Mouse (Mus musculus): ENCODE measurements around the gene Rpl11. TPM values are rescaled to one million over a fixed set of nuclear protein-coding genes. Genes with fewer than 3 reads are reported as not detected.

Gene Rpl11
- polyA plus RNA-seq, 1 experiment from 2014 or later = 240 TPM

- Histone ChIP-seq H3K4me3 (replicated peaks) (no peak overlapping the region), H3K9me3 (replicated peaks) (no peaks in the 10 kb centered on the region), H3K36me3 (replicated peaks) (no peaks in the 10 kb centered on the region), H3K27me3 (peaks cover 17% of the 10 kb centered on the region), H3K27ac (replicated peaks) (no peak overlapping the region), H3K4me2 (no peak overlapping the region), H3K4me1 (replicated peaks) (no peaks in the 10 kb centered on the region), H3K9ac (no peak overlapping the region)
- WGBS (ENCODE audit: insufficient replicate concordance) = 41% methylated on average over 16 of the region's 16 CpGs
- no peak for ATAC-seq (ENCODE audit: insufficient read depth)
Observed at GRCm38 (mm10) chr4:136088971-136089747, 35.9 kb upstream of the Rpl11 start.

- H3K4me1 ChIP-seq (replicated peaks) = no peaks in the 10 kb centered on the region
- H3K9me3 ChIP-seq (replicated peaks) = no peaks in the 10 kb centered on the region
- H3K27me3 ChIP-seq = peaks cover 21% of the 10 kb centered on the region
- ATAC-seq (ENCODE audit: insufficient read depth) = no peak
- H3K27ac ChIP-seq (replicated peaks) = no peak overlapping the region
- H3K4me2 ChIP-seq = no peak overlapping the region
- 38% methylated on average over 5 of the region's 5 CpGs for WGBS (ENCODE audit: insufficient replicate concordance)
- H3K4me3 ChIP-seq (replicated peaks) = no peak overlapping the region
- no peak overlapping the region for H3K9ac ChIP-seq
- no peaks in the 10 kb centered on the region for H3K36me3 ChIP-seq (replicated peaks)
Observed at GRCm38 (mm10) chr4:136088364-136088763, 35.1 kb upstream of the Rpl11 start.

- ATAC-seq (ENCODE audit: insufficient read depth) = no peak
- H3K4me1 ChIP-seq (replicated peaks) = no peaks in the 10 kb centered on the region
- H3K36me3 ChIP-seq (replicated peaks) = no peaks in the 10 kb centered on the region
- no peak overlapping the region for H3K27ac ChIP-seq (replicated peaks)
- no peaks in the 10 kb centered on the region for H3K9me3 ChIP-seq (replicated peaks)
- peaks cover 32% of the 10 kb centered on the region for H3K27me3 ChIP-seq
- 68% methylated on average over 5 of the region's 5 CpGs for WGBS (ENCODE audit: insufficient replicate concordance)
- no peak overlapping the region for H3K9ac ChIP-seq
- no peak overlapping the region for H3K4me2 ChIP-seq
- no peak overlapping the region for H3K4me3 ChIP-seq (replicated peaks)
Observed at GRCm38 (mm10) chr4:136087261-136087660, 34.0 kb upstream of the Rpl11 start.

- Histone ChIP-seq H3K4me2 (no peak overlapping the region), H3K27me3 (peaks cover 57% of the 10 kb centered on the region), H3K4me3 (replicated peaks) (no peak overlapping the region), H3K36me3 (replicated peaks) (no peaks in the 10 kb centered on the region), H3K9ac (no peak overlapping the region), H3K4me1 (replicated peaks) (0 out of 2 replicates have a peak, but pooled peaks cover 4% of the 10 kb centered on the region), H3K27ac (replicated peaks) (no peak overlapping the region), H3K9me3 (replicated peaks) (no peaks in the 10 kb centered on the region)
- 74% methylated on average over 11 of the region's 11 CpGs for WGBS (ENCODE audit: insufficient replicate concordance)
- ATAC-seq (ENCODE audit: insufficient read depth) = no peak
Observed at GRCm38 (mm10) chr4:136084840-136085239, 31.6 kb upstream of the Rpl11 start.

- 0 out of 2 replicates have a peak, but pooled peaks cover 4% of the 10 kb centered on the region for H3K4me1 ChIP-seq (replicated peaks)
- no peak overlapping the region for H3K27ac ChIP-seq (replicated peaks)
- no peaks in the 10 kb centered on the region for H3K36me3 ChIP-seq (replicated peaks)
- H3K9ac ChIP-seq = no peak overlapping the region
- H3K4me2 ChIP-seq = no peak overlapping the region
- WGBS (ENCODE audit: insufficient replicate concordance) = 60% methylated on average over 18 of the region's 19 CpGs
- H3K4me3 ChIP-seq (replicated peaks) = no peak overlapping the region
- no peak for ATAC-seq (ENCODE audit: insufficient read depth)
- H3K27me3 ChIP-seq = peaks cover 57% of the 10 kb centered on the region
- no peaks in the 10 kb centered on the region for H3K9me3 ChIP-seq (replicated peaks)
Observed at GRCm38 (mm10) chr4:136083269-136084105, 30.3 kb upstream of the Rpl11 start.

DNA sequence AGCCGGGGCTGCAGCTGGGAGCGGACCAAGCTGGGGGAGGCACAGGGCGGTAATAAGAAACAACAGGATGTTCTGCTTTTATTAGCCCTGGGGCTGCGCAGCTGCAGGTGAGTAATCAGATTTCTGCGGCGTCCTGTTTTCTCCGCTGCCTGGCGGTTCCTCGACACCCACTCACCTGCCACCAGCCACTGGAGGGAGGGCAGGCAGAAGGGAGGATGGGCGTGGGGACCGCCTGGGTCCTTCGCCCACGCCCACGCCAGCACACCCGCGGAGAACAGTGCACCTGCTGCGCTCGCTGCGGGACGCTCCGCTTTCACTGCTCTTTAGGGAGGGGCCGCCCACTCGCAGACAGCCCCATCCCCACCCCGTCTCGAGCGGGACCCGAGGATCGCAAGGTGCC, 28.5 kb upstream of the Rpl11 start:
- H3K4me1 ChIP-seq (replicated peaks) = 0 out of 2 replicates have a peak, but pooled peaks cover 4% of the 10 kb centered on the region
- H3K27me3 ChIP-seq = peaks cover 66% of the 10 kb centered on the region
- no peak overlapping the region for H3K4me3 ChIP-seq (replicated peaks)
- no peak overlapping the region for H3K9ac ChIP-seq
- ATAC-seq (ENCODE audit: insufficient read depth) = no peak
- no peaks in the 10 kb centered on the region for H3K9me3 ChIP-seq (replicated peaks)
- peak overlapping the region; percentile 30; the same call in 1 of the 2 replicates for H3K4me2 ChIP-seq
- H3K27ac ChIP-seq (replicated peaks) = no peak overlapping the region
- H3K36me3 ChIP-seq (replicated peaks) = no peaks in the 10 kb centered on the region
- 5% methylated on average over 28 of the region's 28 CpGs for WGBS (ENCODE audit: insufficient replicate concordance)

DNA sequence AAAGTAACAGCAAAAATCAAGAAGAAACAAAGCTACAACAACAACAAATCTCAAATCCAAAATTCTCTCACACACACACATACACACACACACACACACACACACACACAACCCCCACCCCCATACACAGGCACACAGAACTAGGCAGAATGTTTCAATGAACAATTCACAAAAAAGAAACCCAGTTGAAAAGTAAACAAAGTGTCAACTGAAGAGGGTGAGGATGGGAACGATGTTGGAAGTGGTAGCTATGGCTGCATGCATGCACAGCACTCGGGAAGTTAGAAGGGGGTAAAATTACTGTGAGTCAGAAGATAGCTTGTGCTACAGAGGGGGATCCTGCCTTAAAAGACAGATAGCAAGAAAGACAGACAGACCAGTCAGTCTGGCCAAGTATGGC, 25.4 kb upstream of the Rpl11 start:
- Histone ChIP-seq H3K27ac (replicated peaks) (no peak overlapping the region), H3K9ac (no peak overlapping the region), H3K4me2 (no peak overlapping the region), H3K4me1 (replicated peaks) (0 out of 2 replicates have a peak, but pooled peaks cover 4% of the 10 kb centered on the region), H3K4me3 (replicated peaks) (no peak overlapping the region), H3K36me3 (replicated peaks) (no peaks in the 10 kb centered on the region), H3K9me3 (replicated peaks) (no peaks in the 10 kb centered on the region), H3K27me3 (peaks cover 58% of the 10 kb centered on the region)
- WGBS (ENCODE audit: insufficient replicate concordance) = 37% methylated on average over 2 of the region's 2 CpGs
- ATAC-seq (ENCODE audit: insufficient read depth) = no peak

DNA sequence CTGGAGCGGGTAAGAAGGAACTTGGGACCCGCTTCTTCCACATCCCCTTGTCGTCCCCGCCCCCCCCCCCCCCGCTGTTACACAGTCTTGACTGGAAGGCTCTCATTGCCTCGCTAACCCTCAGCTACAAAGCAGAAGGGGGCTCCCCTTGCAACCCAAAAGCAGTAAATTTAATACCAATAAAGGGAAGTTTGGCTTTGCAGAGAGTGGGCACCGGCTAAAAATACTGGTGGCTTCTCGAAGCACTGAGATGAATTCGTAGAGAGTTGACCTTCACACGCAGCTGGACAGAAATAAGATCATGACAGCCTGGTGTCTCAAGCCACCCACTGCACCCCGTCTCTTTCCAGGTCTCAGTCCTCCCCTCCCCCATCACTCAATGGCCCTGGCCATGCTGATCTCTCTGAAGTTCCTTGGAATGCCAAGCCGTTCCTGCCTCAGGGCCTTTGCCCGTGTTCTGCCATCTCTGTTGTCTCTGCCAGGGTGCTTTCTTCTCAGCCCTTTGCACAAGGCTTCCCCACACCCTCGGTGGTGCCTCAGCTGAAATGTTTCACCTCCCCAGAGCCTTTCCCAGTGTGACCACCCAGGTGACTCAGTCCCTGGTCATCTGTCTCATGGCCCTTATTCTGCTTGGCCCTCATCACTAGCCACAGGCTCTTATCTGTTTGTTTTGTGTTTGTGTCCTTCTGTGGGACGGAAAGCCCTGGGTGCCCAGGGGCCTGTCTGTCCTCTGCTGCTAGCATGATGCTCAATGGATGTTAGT, 23.7 kb upstream of the Rpl11 start:
- H3K4me3 ChIP-seq (replicated peaks) = no peak overlapping the region
- H3K27ac ChIP-seq (replicated peaks) = no peak overlapping the region
- H3K9ac ChIP-seq = no peak overlapping the region
- ATAC-seq (ENCODE audit: insufficient read depth) = no peak
- H3K36me3 ChIP-seq (replicated peaks) = no peaks in the 10 kb centered on the region
- peaks cover 41% of the 10 kb centered on the region for H3K27me3 ChIP-seq
- H3K4me2 ChIP-seq = no peak overlapping the region
- H3K9me3 ChIP-seq (replicated peaks) = no peaks in the 10 kb centered on the region
- WGBS (ENCODE audit: insufficient replicate concordance) = 42% methylated on average over 15 of the region's 15 CpGs
- H3K4me1 ChIP-seq (replicated peaks) = 0 out of 2 replicates have a peak, but pooled peaks cover 4% of the 10 kb centered on the region

DNA sequence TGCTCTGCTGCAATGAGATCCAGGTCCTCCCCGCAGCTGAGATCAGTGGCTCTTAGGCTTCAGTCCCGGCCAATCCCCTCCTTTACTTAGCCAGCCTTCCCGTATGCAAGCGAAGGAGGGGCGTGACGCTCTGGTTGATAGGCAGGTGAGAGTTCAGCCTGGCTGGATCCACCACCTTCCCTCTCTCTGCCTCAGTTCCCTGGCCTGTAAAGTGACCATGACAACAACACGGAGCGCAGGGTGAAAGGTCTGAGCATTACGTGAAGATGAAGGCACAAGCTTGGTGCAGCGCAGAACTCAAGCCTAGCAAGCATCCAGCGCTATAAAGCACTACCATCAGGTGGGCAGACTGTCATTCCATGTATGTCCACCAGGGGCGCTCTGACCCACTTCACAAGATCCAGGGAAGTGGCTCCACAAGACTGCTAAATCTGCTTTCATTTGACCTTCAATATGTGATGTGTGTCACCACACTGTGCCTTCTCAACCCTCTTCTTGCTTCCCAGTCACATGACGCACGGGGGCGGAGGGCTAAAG, 18.0 kb upstream of the Rpl11 start:
- Histone ChIP-seq H3K9me3 (replicated peaks) (no peaks in the 10 kb centered on the region), H3K36me3 (replicated peaks) (no peaks in the 10 kb centered on the region), H3K27me3 (peaks cover 42% of the 10 kb centered on the region), H3K27ac (replicated peaks) (no peak overlapping the region), H3K9ac (no peak overlapping the region), H3K4me3 (replicated peaks) (no peak overlapping the region), H3K4me1 (replicated peaks) (peaks cover 23% of the 10 kb centered on the region), H3K4me2 (no peak overlapping the region)
- no peak for ATAC-seq (ENCODE audit: insufficient read depth)
- 5% methylated on average over 15 of the region's 15 CpGs for WGBS (ENCODE audit: insufficient replicate concordance)

DNA sequence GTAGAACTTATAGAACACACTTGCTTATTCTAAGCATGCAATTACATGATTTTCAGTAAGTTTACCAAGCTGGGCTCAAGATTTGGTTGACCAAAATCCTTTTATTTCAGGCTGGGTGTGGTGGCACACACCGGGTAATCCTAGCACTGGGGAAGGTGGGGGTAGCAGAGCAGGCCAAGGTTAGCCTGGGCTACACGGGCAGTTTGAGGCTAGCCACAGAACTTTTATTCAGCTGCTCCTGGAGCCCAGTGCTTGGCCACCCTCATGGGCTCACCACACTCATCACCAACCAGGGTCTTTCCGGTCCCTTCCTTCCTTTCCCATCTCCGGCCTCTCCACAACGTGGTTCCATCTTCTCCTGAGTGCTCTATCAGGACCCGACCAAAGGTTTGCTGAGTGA, 17.4 kb upstream of the Rpl11 start:
- Histone ChIP-seq H3K27me3 (peaks cover 44% of the 10 kb centered on the region), H3K4me3 (replicated peaks) (no peak overlapping the region), H3K36me3 (replicated peaks) (no peaks in the 10 kb centered on the region), H3K9me3 (replicated peaks) (no peaks in the 10 kb centered on the region), H3K9ac (no peak overlapping the region), H3K27ac (replicated peaks) (no peak overlapping the region), H3K4me1 (replicated peaks) (peaks cover 23% of the 10 kb centered on the region), H3K4me2 (no peak overlapping the region)
- 44% methylated on average over 6 of the region's 6 CpGs for WGBS (ENCODE audit: insufficient replicate concordance)
- no peak for ATAC-seq (ENCODE audit: insufficient read depth)

Data from liver, embryonic 15.5 days (tissue).